Mouse (Mus musculus): Measurements from ENCODE around the gene Mmp2. TPM values are rescaled to one million over a fixed set of nuclear protein-coding genes. Genes with fewer than 3 reads are reported as not detected.
"Not testable (repeated sequence)": the region's sequence is repeated elsewhere in the genome, so short reads cannot be mapped to it uniquely, and the experiment has no call there.

The Mmp2 gene
- polyA plus RNA-seq, 1 experiment from 2014 or later, result 22.4 TPM

DNA sequence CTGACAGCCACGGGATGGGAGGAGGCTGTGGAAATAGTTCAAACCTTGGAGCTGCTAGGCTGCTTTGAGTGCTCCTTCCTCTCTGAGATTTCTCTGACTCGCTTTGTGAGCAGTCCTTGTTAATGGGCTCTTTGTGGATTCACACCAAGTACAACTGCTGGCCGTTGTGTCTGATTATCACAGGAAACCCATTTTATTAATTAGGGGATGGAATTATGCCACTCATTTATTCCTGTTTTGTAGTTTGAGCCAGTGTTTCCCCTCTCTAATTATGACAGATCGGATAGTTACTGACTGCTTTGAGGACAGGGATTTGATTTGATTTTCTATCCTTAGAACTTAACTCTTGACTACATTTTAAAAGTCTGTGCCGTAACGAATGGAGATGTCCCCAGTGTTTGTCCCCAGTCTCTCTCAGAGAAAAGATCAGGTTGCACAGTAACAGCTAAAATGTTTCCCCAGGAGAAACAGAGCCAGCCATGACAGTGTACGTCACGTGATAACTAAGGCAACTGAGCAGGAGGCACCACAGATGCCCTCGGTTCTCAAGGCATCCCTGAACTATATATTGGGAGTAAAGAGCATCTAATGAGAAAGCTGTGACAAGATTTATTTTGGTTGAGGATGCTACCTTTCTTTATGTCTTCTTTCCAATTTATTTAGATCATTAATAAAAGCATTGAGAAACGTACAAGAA, 45.1 kb downstream of the Mmp2 start:
- Histone ChIP-seq H3K4me1 (ENCODE audit: control insufficient read depth, insufficient read depth, low read depth, low read length) (peaks cover 4% of the 10 kb centered on the region), H3K4me3 (ENCODE audit: low read length) (no peak overlapping the region), H3K9me3 (ENCODE audit: control insufficient read depth, low read length) (no peaks in the 10 kb centered on the region), H3K9ac (ENCODE audit: low read depth, low read length) (no peak overlapping the region), H3K4me2 (ENCODE audit: low read length) (no peak overlapping the region), H3K27ac (ENCODE audit: low read depth, low read length) (no peak overlapping the region), H3K36me3 (ENCODE audit: control insufficient read depth, insufficient read depth, low read length) (no peaks in the 10 kb centered on the region), H3K27me3 (replicated peaks; ENCODE audit: control insufficient read depth, insufficient read depth, low read length) (no peaks in the 10 kb centered on the region)
- no peak for ATAC-seq
- 53% methylated on average over 10 of the region's 10 CpGs for WGBS

GRCm38 (mm10) chr8:92875795-92876194, 48.7 kb downstream of the Mmp2 start:
- Histone ChIP-seq H3K4me1 (ENCODE audit: control insufficient read depth, insufficient read depth, low read depth, low read length) (no peaks in the 10 kb centered on the region), H3K9me3 (ENCODE audit: control insufficient read depth, low read length) (no peaks in the 10 kb centered on the region), H3K27me3 (replicated peaks; ENCODE audit: control insufficient read depth, insufficient read depth, low read length) (no peaks in the 10 kb centered on the region), H3K36me3 (ENCODE audit: control insufficient read depth, insufficient read depth, low read length) (no peaks in the 10 kb centered on the region), H3K4me3 (ENCODE audit: low read length) (no peak overlapping the region), H3K4me2 (ENCODE audit: low read length) (no peak overlapping the region), H3K9ac (ENCODE audit: low read depth, low read length) (no peak overlapping the region), H3K27ac (ENCODE audit: low read depth, low read length) (no peak overlapping the region)
- no peak for ATAC-seq
- WGBS, result 54% methylated on average over 10 of the region's 10 CpGs

- H3K36me3 ChIP-seq (ENCODE audit: control insufficient read depth, insufficient read depth, low read length), result no peaks in the 10 kb centered on the region
- no peaks in the 10 kb centered on the region for H3K4me1 ChIP-seq (ENCODE audit: control insufficient read depth, insufficient read depth, low read depth, low read length)
- no peak overlapping the region for H3K4me2 ChIP-seq (ENCODE audit: low read length)
- 73% methylated on average over 4 of the region's 4 CpGs for WGBS
- H3K9ac ChIP-seq (ENCODE audit: low read depth, low read length), result no peak overlapping the region
- no peak overlapping the region for H3K4me3 ChIP-seq (ENCODE audit: low read length)
- H3K9me3 ChIP-seq (ENCODE audit: control insufficient read depth, low read length), result no peaks in the 10 kb centered on the region
- no peak for ATAC-seq
- H3K27me3 ChIP-seq (replicated peaks; ENCODE audit: control insufficient read depth, insufficient read depth, low read length), result no peaks in the 10 kb centered on the region
- H3K27ac ChIP-seq (ENCODE audit: low read depth, low read length), result no peak overlapping the region
Observed at GRCm38 (mm10) chr8:92881247-92881646, 54.2 kb downstream of the Mmp2 start.

- Histone ChIP-seq H3K9me3 (ENCODE audit: control insufficient read depth, low read length) (no peaks in the 10 kb centered on the region), H3K36me3 (ENCODE audit: control insufficient read depth, insufficient read depth, low read length) (no peaks in the 10 kb centered on the region), H3K4me1 (ENCODE audit: control insufficient read depth, insufficient read depth, low read depth, low read length) (no peaks in the 10 kb centered on the region), H3K27me3 (replicated peaks; ENCODE audit: control insufficient read depth, insufficient read depth, low read length) (no peaks in the 10 kb centered on the region), H3K27ac (ENCODE audit: low read depth, low read length) (no peak overlapping the region), H3K4me2 (ENCODE audit: low read length) (no peak overlapping the region), H3K9ac (ENCODE audit: low read depth, low read length) (no peak overlapping the region), H3K4me3 (ENCODE audit: low read length) (no peak overlapping the region)
- ATAC-seq, result no peak
- WGBS, result 82% methylated on average over 2 of the region's 2 CpGs
Observed at GRCm38 (mm10) chr8:92883771-92884170, 56.7 kb downstream of the Mmp2 start.

DNA sequence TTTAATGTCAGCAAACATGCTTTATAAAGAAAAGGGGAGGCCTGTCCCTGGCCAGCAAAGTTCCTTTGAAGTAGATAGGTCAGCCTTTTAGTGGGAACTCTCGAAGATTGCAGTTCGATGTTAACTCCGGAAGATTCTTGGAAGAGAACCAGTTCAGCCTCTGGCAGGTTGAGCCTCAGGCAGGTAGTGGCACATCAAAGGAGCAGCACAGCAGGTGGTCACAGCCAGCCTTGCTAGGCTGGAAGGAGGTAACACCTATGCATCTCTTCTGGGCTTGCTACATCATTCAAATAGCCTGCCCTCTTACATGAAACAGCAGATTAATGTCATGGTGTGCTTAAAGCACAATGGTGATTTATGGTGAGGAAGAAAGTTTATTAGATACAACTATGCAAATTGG, 65.1 kb downstream of the Mmp2 start:
- H3K9ac ChIP-seq (ENCODE audit: low read depth, low read length); H3K27me3 ChIP-seq (replicated peaks; ENCODE audit: control insufficient read depth, insufficient read depth, low read length); ATAC-seq; H3K27ac ChIP-seq (ENCODE audit: low read depth, low read length); H3K4me3 ChIP-seq (ENCODE audit: low read length); H3K4me1 ChIP-seq (ENCODE audit: control insufficient read depth, insufficient read depth, low read depth, low read length); H3K9me3 ChIP-seq (ENCODE audit: control insufficient read depth, low read length); H3K36me3 ChIP-seq (ENCODE audit: control insufficient read depth, insufficient read depth, low read length); H3K4me2 ChIP-seq (ENCODE audit: low read length): not testable (repeated sequence)
- WGBS, result 85% methylated on average over 3 of the region's 3 CpGs

- Histone ChIP-seq H3K27ac (ENCODE audit: low read depth, low read length) (no peak overlapping the region), H3K4me2 (ENCODE audit: low read length) (no peak overlapping the region), H3K4me1 (ENCODE audit: control insufficient read depth, insufficient read depth, low read depth, low read length) (no peaks in the 10 kb centered on the region), H3K9me3 (ENCODE audit: control insufficient read depth, low read length) (no peaks in the 10 kb centered on the region), H3K4me3 (ENCODE audit: low read length) (no peak overlapping the region), H3K9ac (ENCODE audit: low read depth, low read length) (no peak overlapping the region), H3K27me3 (replicated peaks; ENCODE audit: control insufficient read depth, insufficient read depth, low read length) (no peaks in the 10 kb centered on the region), H3K36me3 (ENCODE audit: control insufficient read depth, insufficient read depth, low read length) (no peaks in the 10 kb centered on the region)
- no peak for ATAC-seq
- WGBS, result 88% methylated on average over 2 of the region's 2 CpGs
Observed at GRCm38 (mm10) chr8:92893870-92894269, 66.8 kb downstream of the Mmp2 start.

- Histone ChIP-seq H3K4me2 (ENCODE audit: low read length) (no peak overlapping the region), H3K4me3 (ENCODE audit: low read length) (no peak overlapping the region), H3K9ac (ENCODE audit: low read depth, low read length) (no peak overlapping the region), H3K36me3 (ENCODE audit: control insufficient read depth, insufficient read depth, low read length) (no peaks in the 10 kb centered on the region), H3K27ac (ENCODE audit: low read depth, low read length) (no peak overlapping the region), H3K27me3 (replicated peaks; ENCODE audit: control insufficient read depth, insufficient read depth, low read length) (no peaks in the 10 kb centered on the region), H3K4me1 (ENCODE audit: control insufficient read depth, insufficient read depth, low read depth, low read length) (no peaks in the 10 kb centered on the region), H3K9me3 (ENCODE audit: control insufficient read depth, low read length) (no peaks in the 10 kb centered on the region)
- ATAC-seq, result no peak
- WGBS, result 85% methylated on average over 7 of the region's 7 CpGs
Observed at GRCm38 (mm10) chr8:92895053-92895452, 68.0 kb downstream of the Mmp2 start.

DNA sequence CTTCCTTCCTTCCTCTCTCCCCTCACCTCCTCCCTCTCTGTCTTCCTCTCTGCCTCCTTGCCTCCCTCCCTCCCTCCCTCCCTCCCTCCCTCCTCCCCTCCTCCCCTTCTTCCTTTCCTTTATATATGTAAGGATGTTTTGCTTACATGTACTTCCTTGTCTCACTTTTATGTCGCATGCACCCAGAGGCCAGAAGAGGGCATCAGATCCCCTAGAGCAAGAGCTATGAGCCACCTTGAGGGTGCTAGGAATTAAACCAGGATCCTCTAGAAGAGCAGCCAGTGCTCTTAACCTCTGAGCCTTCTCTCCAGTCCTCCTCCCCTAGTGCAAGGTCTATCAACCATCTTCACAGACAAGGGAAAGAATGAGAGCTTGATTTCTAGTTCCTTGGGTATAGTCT, 69.0 kb downstream of the Mmp2 start:
- H3K9ac ChIP-seq (ENCODE audit: low read depth, low read length), result no peak overlapping the region
- no peak for ATAC-seq
- H3K36me3 ChIP-seq (ENCODE audit: control insufficient read depth, insufficient read depth, low read length), result no peaks in the 10 kb centered on the region
- no peaks in the 10 kb centered on the region for H3K9me3 ChIP-seq (ENCODE audit: control insufficient read depth, low read length)
- 90% methylated on average over 1 of the region's 1 CpGs for WGBS
- H3K4me1 ChIP-seq (ENCODE audit: control insufficient read depth, insufficient read depth, low read depth, low read length), result no peaks in the 10 kb centered on the region
- H3K4me3 ChIP-seq (ENCODE audit: low read length), result no peak overlapping the region
- H3K27ac ChIP-seq (ENCODE audit: low read depth, low read length), result no peak overlapping the region
- H3K4me2 ChIP-seq (ENCODE audit: low read length), result no peak overlapping the region
- H3K27me3 ChIP-seq (replicated peaks; ENCODE audit: control insufficient read depth, insufficient read depth, low read length), result no peaks in the 10 kb centered on the region

- WGBS, result 82% methylated on average over 5 of the region's 5 CpGs
- Histone ChIP-seq H3K9me3 (ENCODE audit: control insufficient read depth, low read length) (no peaks in the 10 kb centered on the region), H3K27me3 (replicated peaks; ENCODE audit: control insufficient read depth, insufficient read depth, low read length) (no peaks in the 10 kb centered on the region), H3K4me1 (ENCODE audit: control insufficient read depth, insufficient read depth, low read depth, low read length) (no peaks in the 10 kb centered on the region), H3K9ac (ENCODE audit: low read depth, low read length) (no peak overlapping the region), H3K4me2 (ENCODE audit: low read length) (no peak overlapping the region), H3K4me3 (ENCODE audit: low read length) (no peak overlapping the region), H3K27ac (ENCODE audit: low read depth, low read length) (no peak overlapping the region), H3K36me3 (ENCODE audit: control insufficient read depth, insufficient read depth, low read length) (no peaks in the 10 kb centered on the region)
- no peak for ATAC-seq
Observed at GRCm38 (mm10) chr8:92896611-92897010, 69.5 kb downstream of the Mmp2 start.

DNA sequence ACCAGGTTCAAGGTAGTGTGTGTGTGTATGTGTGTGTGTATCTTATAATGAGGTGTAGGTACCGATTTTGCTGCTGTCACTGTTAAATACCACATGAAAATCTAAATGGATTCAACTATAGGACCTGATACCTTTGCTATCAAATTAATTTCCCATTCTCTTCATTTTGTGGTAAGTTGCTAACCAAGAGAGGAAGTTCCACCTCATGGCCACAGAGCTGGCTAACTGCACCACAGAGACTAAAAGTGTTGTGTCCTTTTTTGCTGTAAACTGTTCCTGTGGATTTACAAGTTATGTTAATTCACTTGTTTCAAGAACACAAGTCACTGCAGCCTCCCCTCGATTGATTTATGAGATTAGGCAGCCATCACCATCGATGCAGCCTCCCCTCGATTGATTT, 70.7 kb downstream of the Mmp2 start:
- Histone ChIP-seq H3K27ac (ENCODE audit: low read depth, low read length) (no peak overlapping the region), H3K4me2 (ENCODE audit: low read length) (no peak overlapping the region), H3K36me3 (ENCODE audit: control insufficient read depth, insufficient read depth, low read length) (no peaks in the 10 kb centered on the region; the same call in 1 of the 2 replicates), H3K9me3 (ENCODE audit: control insufficient read depth, low read length) (no peaks in the 10 kb centered on the region), H3K9ac (ENCODE audit: low read depth, low read length) (no peak overlapping the region), H3K4me1 (ENCODE audit: control insufficient read depth, insufficient read depth, low read depth, low read length) (no peaks in the 10 kb centered on the region), H3K27me3 (replicated peaks; ENCODE audit: control insufficient read depth, insufficient read depth, low read length) (no peaks in the 10 kb centered on the region), H3K4me3 (ENCODE audit: low read length) (no peak overlapping the region)
- WGBS, result 81% methylated on average over 4 of the region's 4 CpGs
- no peak for ATAC-seq
